ENCODE assay signal across 8 mouse cellular contexts in genomic region chr6:114969213-114970120, GRCm38 (mm10). TPM values are rescaled to one million over a fixed set of nuclear protein-coding genes. Genes with fewer than 3 reads are reported as not detected.
DNase-seq lines count a peak whose midpoint lies in the region; TF ChIP-seq lines count a peak whose summit lies in the region.

TSS of gene Vgll4 (minus strand) at chr6:114969994.

- 0 out of 2 replicates have a peak, but pooled peaks have one; percentile 13 for TF ChIP-seq POLR2A in cortical plate, adult 2 months (IDR thresholded peaks at IDR 0.05; ENCODE audit: extremely low read depth, insufficient read depth, low read length)

- H3K36me3 ChIP-seq in megakaryocyte, embryonic 14.5 days (replicated peaks; ENCODE audit: low read length): no peaks in the 10 kb centered on the region

- peak within 1 kb of the TSS; percentile 83 for H3K27ac ChIP-seq in cortical plate, adult 2 months (ENCODE audit: insufficient read depth, low read length)

- no peak for TF ChIP-seq CTCF in cortical plate, adult 2 months (IDR thresholded peaks at IDR 0.05; ENCODE audit: extremely low read depth, insufficient read depth, low read length)

- peaks cover 4% of the 10 kb centered on the region for H3K4me1 ChIP-seq in cortical plate, adult 2 months (ENCODE audit: control insufficient read depth, insufficient read depth, low read length)
- peaks cover 26% of the 10 kb centered on the region for H3K4me1 ChIP-seq in megakaryocyte, embryonic 14.5 days

- peaks cover 94% of the 10 kb centered on the region for H3K27me3 ChIP-seq in megakaryocyte, embryonic 14.5 days (replicated peaks)

- peaks cover 15% of the 10 kb centered on the region for H3K9me3 ChIP-seq in megakaryocyte, embryonic 14.5 days

- intact Hi-C loops in gastrocnemius, postnatal 14 days (cut with DNase I; ENCODE audit: low total_unique reads): no loop called here
- intact Hi-C loops in left cerebral cortex, postnatal 10 days (cut with DNase I): loop anchor here (5.0 kb wide), 1 partner anchor 37 kb away; no protein-coding TSS in a partner anchor

- DNase-seq in adrenal gland, adult (ENCODE audit: inconsistent age in 2 of 2, low spot score in 1 of 2): peak; percentile 51 to 84
- peak; percentile 61 for DNase-seq in gastrocnemius, postnatal 14 days
- peak; percentile 60 for DNase-seq in induced T-regulatory cell, adult 2 months (ENCODE audit: low read depth)
- DNase-seq in left cerebral cortex, postnatal 10 days (ENCODE audit: extremely low spot score in 1 of 2, low spot score in 2 of 2): peak; percentile 63 to 85
- DNase-seq in right cerebral cortex, postnatal 14 days: peak; percentile 75
- no peak for DNase-seq in c-Kit-positive CD71-positive TER-119-positive erythroid progenitor cells, embryonic 14.5 days (ENCODE audit: low spot score)

- H3K4me3 ChIP-seq in cortical plate, adult 2 months (ENCODE audit: insufficient read depth, low read length): peak within 1 kb of the TSS; percentile 91
- H3K4me3 ChIP-seq in megakaryocyte, embryonic 14.5 days (replicated peaks): peak within 1 kb of the TSS; percentile 93

RNA-seq across cellular contexts. Expression of gene Vgll4, which starts in this region (rescaled TPM):
- 42.8 and 44.8 TPM in 2 replicates for polyA plus RNA-seq in cortical plate, adult 2 months (2012; rRNA removed)
- total RNA-seq in gastrocnemius, postnatal 14 days (2021): 10 to 100 TPM; 15.7 to 20.1 TPM
- 10 to 100 TPM; 42.7 to 51.8 TPM for total RNA-seq in left cerebral cortex, postnatal 10 days (2021)
- polyA plus RNA-seq in megakaryocyte, embryonic 14.5 days (2012; ENCODE audit: insufficient read depth, low replicate concordance): 30.5 and 59.7 TPM in 2 replicates
